Mouse (Mus musculus): ENCODE data around the gene Olfr814.

- no peak for TF ChIP-seq CTCF (IDR thresholded peaks at IDR 0.05; ENCODE audit: borderline replicate concordance, control insufficient read depth, extremely low read depth, insufficient read depth, low read length, poor library complexity)
- no peak for TF ChIP-seq POLR2A (IDR thresholded peaks at IDR 0.05; ENCODE audit: control insufficient read depth, extremely low read depth, insufficient read depth, low read length, poor library complexity)
These were observed 24.6 kb downstream of the Olfr814 start, which contains the start of gene Olfr813 for GRCm38 (mm10) chr10:129855067-129855466.

Measured in thymus, adult 2 months (tissue).